Mouse (Mus musculus) kidney, adult 2 months (tissue): Measurements from ENCODE around the gene Nploc4. TPM values are rescaled to one million over a fixed set of nuclear protein-coding genes. Genes with fewer than 3 reads are reported as not detected.

Experiments used
- DNase-seq: peaks from one replicate; pipeline ENCODE4 v3.0.0; 2021
- H3K27ac ChIP-seq: fragments of 200-500 bp; 2 replicates; pipeline ENCODE4 v1.5.1; 2012; ENCODE audit warnings: low read depth, low read length, control low read depth, inconsistent platforms; ENCODE audit not compliant: insufficient read depth
- H3K27me3 ChIP-seq: fragments of 200-500 bp; replicated peaks from 2 replicates; pipeline ENCODE4 v1.6.1; 2012; ENCODE audit warnings: mild to moderate bottlenecking, moderate library complexity, low read length, inconsistent platforms; ENCODE audit not compliant: control insufficient read depth, insufficient read depth
- H3K36me3 ChIP-seq: fragments of 200-500 bp; 2 replicates; pipeline ENCODE4 v1.6.1; 2012; ENCODE audit warnings: mild to moderate bottlenecking, moderate library complexity, low read length, inconsistent platforms; ENCODE audit not compliant: control insufficient read depth, insufficient read depth
- H3K4me1 ChIP-seq: fragments of 200-500 bp; 2 replicates; pipeline ENCODE4 v1.6.1; 2011; ENCODE audit warnings: low read length; ENCODE audit not compliant: control insufficient read depth, insufficient read depth
- H3K4me3 ChIP-seq: fragments of 200-500 bp; 2 replicates; pipeline ENCODE4 v1.5.1; 2011; ENCODE audit warnings: mild to moderate bottlenecking, low read depth, low read length, control low read depth; ENCODE audit not compliant: insufficient read depth
- CTCF ChIP-seq: fragments of 200-500 bp; conservative IDR thresholded peaks from 2 replicates; pipeline ENCODE4 v1.5.1; 2011; ENCODE audit warnings: low read depth, mild to moderate bottlenecking, control low read depth, low read length, moderate library complexity, mixed read lengths; ENCODE audit not compliant: insufficient read depth, insufficient read length
- POLR2A ChIP-seq: fragments of 200-500 bp; IDR thresholded peaks from one replicate; pipeline ENCODE4 v1.6.1; 2011; ENCODE audit warnings: low read depth, low read length, control low read depth
- WGBS: fragments of 180-500 bp; shearing (Covaris S2); methylation state at CpG from one replicate; pipeline ENCODE4 v1.1.7; 2018; 5-methylcytosine and 5-hydroxymethylcytosine counted together
- polyA plus RNA-seq: library from polyadenylated mRNA; depleted of rRNA; stranded (reverse); fragments of >200 nt; gene quantifications from 2 replicates; pipeline ENCODE4 v1.2.3, GENCODE M21; 2012

Nploc4 gene
- polyA plus RNA-seq, 1 experiment = 39.5 TPM

DNA sequence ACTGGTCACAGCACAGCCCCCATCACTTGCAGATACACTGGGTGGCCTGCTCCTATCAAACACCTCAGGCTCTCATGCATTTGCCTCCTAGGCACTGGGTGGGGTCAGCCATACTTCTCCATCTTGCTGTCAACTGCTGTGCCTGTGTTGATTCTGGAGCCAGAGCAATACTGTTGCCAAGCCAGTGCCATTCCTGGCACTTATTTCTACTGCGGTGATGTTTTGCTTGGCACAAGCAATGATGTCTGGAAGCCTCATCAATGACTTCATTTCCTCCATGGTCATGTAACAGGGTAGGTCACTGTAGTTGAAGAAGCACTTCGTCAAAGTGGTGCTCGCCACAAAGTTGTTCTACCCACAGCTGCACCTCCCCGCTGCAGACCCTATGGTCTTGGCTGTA is 28.0 kb upstream of the Nploc4 start:
- H3K4me3 ChIP-seq = no peak overlapping the region
- no peak for TF ChIP-seq CTCF
- TF ChIP-seq POLR2A = no peak
- no peaks in the 10 kb centered on the region for H3K27me3 ChIP-seq
- H3K27ac ChIP-seq = no peak overlapping the region
- peaks cover 8% of the 10 kb centered on the region; the same call in 1 of the 2 replicates for H3K4me1 ChIP-seq
- 62% methylated on average over 4 of the region's 4 CpGs for WGBS
- DNase-seq = no peak
- no peaks in the 10 kb centered on the region; the same call in 1 of the 2 replicates for H3K36me3 ChIP-seq

- TF ChIP-seq CTCF (no peak), POLR2A (no peak)
- Histone ChIP-seq H3K27me3 (no peaks in the 10 kb centered on the region), H3K36me3 (no peaks in the 10 kb centered on the region), H3K4me1 (peaks cover 8% of the 10 kb centered on the region; the same call in 1 of the 2 replicates), H3K27ac (no peak overlapping the region), H3K4me3 (no peak overlapping the region)
- WGBS = 90% methylated on average over 5 of the region's 5 CpGs
- no peak for DNase-seq
These were observed 26.9 kb upstream of the Nploc4 start for GRCm38 (mm10) chr11:120464365-120464764.

DNA sequence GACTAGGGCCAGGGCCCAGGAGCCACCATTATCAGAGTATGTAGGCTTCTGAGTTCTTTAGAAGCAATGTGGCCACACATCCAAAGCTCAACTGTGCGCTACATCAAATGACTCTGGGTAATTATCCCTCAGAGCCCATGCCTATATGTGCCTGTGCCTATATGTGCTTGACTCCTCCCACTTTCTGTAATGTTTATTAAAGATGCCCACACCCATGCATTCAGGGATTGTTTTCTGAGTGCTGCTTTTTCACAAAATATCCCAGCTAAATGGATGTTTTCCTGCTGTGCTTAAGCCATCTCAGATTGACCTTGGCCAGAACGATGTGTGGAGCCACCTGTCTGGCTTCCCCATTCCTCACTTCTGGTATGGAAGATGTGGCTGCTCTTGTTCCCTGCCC is 26.0 kb upstream of the Nploc4 start:
- TF ChIP-seq CTCF (no peak), POLR2A (no peak)
- Histone ChIP-seq H3K36me3 (no peaks in the 10 kb centered on the region), H3K27ac (no peak overlapping the region), H3K4me3 (no peak overlapping the region), H3K4me1 (peaks cover 7% of the 10 kb centered on the region; the same call in 1 of the 2 replicates), H3K27me3 (no peaks in the 10 kb centered on the region)
- 90% methylated on average over 2 of the region's 2 CpGs for WGBS
- no peak for DNase-seq

- TF ChIP-seq POLR2A (no peak), CTCF (peak; percentile 56)
- Histone ChIP-seq H3K36me3 (no peaks in the 10 kb centered on the region), H3K4me3 (peak overlapping the region; percentile 76)
These were observed 21.5 kb upstream of the Nploc4 start for GRCm38 (mm10) chr11:120458847-120459597.

DNA sequence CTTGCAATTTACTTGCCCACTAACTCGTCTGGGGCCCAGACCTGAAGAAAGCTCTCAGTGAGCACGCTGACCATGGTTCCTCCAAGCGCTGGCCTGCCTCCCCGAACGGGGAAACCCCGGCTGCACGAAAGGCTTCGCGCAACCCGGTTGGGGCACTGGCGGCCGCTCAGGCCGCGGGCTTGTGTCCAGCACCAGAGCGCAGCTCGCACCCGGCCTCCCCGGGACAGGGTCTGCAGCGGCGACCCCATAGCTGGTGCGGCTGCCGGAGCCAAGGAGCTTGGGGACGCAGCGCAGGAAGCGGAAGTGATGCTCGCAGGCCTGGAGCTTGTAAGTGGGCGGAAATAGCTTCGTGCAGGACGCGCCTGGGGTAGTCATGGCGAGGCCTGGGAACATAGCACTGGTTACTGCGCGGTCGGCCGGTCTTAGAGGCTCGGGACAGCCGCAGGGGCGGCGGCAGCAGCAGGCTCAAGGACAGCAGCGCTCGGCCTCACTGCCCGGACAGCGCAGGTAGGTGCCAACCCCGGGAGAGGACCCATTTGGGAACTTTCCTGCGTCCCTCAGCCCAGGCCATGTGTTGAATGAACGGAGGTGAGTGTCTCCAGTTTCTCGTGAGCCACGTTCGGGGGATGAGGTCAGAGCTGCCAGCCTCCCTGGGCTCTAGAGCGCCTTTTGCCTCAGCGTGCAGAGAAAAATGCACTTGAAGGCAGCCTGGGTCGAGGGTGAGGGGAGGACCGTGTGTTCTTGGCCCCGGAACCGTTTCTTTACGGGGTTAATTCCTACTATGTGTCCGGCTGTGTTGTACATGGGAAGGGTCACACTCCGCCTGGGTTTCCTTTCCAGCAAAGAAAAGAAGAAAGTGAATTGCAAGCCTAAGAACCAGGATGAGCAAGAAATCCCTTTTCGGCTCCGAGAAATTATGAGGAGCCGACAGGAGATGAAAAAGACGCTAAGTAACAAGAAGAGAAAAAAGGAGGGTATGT is 20.6 kb upstream of the Nploc4 start, which contains the start of the genes Oxld1 and Ccdc137:
Gene Oxld1 (minus strand): TSS at position 297 of the 980 bp plus-strand sequence.
Gene Ccdc137 (plus strand): TSS at position 344 of the 980 bp plus-strand sequence.
- peak within 1 kb of the TSS; percentile 76 for H3K4me3 ChIP-seq
- peak; percentile 81 for DNase-seq
- H3K4me1 ChIP-seq = no peaks in the 10 kb centered on the region
- H3K36me3 ChIP-seq = no peaks in the 10 kb centered on the region
- WGBS = 3% methylated on average over 62 of the region's 62 CpGs
- no peaks in the 10 kb centered on the region for H3K27me3 ChIP-seq
- no peak for TF ChIP-seq CTCF
- TF ChIP-seq POLR2A = peak; percentile 82
- H3K27ac ChIP-seq = peak within 1 kb of the TSS; percentile 61

More at GRCm38 (mm10) chr11:120458847-120459597, 21.5 kb upstream of the Nploc4 start:
- H3K27ac ChIP-seq = no peak overlapping the region
- no peaks in the 10 kb centered on the region for H3K4me1 ChIP-seq
- H3K27me3 ChIP-seq = no peaks in the 10 kb centered on the region
- DNase-seq = no peak
- whole genome bisulfite sequencing = 61% methylated on average over 6 of the region's 6 CpGs

DNA sequence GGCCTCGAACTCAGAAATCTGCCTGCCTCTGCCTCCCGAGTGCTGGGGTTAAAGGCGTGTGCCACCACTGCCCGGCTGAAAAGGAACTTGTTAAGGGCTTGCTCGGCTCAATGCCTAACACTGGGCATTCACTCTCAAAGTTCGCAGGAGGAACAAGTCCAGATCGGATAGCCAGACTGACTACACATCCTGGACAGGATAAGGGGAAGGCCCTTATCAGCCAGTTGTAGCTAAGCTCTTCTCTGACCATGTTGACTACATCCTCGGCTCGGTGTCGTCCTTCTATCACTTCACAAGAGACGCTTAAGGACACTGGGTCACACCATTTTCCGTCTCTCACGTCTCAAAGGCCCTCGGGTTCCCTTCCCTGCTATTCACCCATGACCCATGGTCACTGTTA is 19.9 kb upstream of the Nploc4 start:
- H3K4me3 ChIP-seq = peak overlapping the region; percentile 76
- peak overlapping the region; percentile 61 for H3K27ac ChIP-seq
- no peak for TF ChIP-seq CTCF
- TF ChIP-seq POLR2A = no peak
- H3K36me3 ChIP-seq = no peaks in the 10 kb centered on the region
- H3K4me1 ChIP-seq = no peaks in the 10 kb centered on the region
- no peaks in the 10 kb centered on the region for H3K27me3 ChIP-seq
- DNase-seq = peak; percentile 20
- 11% methylated on average over 14 of the region's 14 CpGs for whole genome bisulfite sequencing

DNA sequence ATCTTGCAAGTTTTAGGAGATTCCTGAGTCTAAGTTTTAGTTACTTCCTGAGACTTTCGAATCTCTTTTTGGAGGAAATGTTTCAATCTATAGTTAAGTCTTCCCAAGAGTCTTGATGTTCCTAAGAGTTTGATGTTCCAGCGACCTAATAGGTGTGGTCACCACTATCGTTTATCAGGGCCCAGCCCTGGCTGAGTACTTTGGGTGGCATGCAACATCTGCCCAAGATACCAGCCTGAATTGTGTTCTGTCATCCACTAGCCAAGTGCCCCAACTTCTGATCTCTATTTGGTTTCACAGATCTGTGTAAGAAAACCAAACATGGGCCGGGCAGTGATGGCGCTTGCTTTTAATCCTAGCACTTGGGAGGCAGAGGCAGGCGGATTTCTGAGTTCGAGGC is 17.9 kb upstream of the Nploc4 start:
- H3K27me3 ChIP-seq = no peaks in the 10 kb centered on the region
- H3K4me1 ChIP-seq = no peaks in the 10 kb centered on the region
- TF ChIP-seq CTCF (no peak), POLR2A (no peak)
- H3K4me3 ChIP-seq = no peak overlapping the region
- WGBS = 94% methylated on average over 7 of the region's 7 CpGs
- no peak for DNase-seq
- H3K36me3 ChIP-seq = no peaks in the 10 kb centered on the region
- H3K27ac ChIP-seq = no peak overlapping the region
